Mouse (Mus musculus) heart, postnatal 0 days (tissue): ENCODE measurements at regions not wholly inside any gene's neighbourhood (a gene's known extent, or its start where the extent isn't known, plus 50 kb on each side); places are given as distances from the start of the nearest gene placed in this dataset.

Source experiments
- ATAC-seq: fragments of 200-750 bp; cut with Nextera tagmentation; 2 replicates; pipeline ENCODE4 v1.8.0; 2017; ENCODE audit warnings: low read depth, moderate number of reproducible peaks, moderate library complexity; ENCODE audit not compliant: insufficient read depth
- DNase-seq: peaks from one replicate; pipeline ENCODE4 v3.0.0-alpha.2; 2016; ENCODE audit warnings: low spot score
- H3K27ac ChIP-seq: fragments of 300-500 bp; sonication (generic); 2 replicates; pipeline ENCODE4 v1.5.1; 2014; ENCODE audit warnings: low read depth, mild to moderate bottlenecking
- H3K27me3 ChIP-seq: fragments of 300-500 bp; sonication (generic); 2 replicates; pipeline ENCODE4 v1.6.1; 2014; ENCODE audit warnings: low read length, mixed read lengths; ENCODE audit not compliant: control insufficient read depth, insufficient read depth
- H3K36me3 ChIP-seq: fragments of 300-500 bp; sonication (generic); replicated peaks from 2 replicates; pipeline ENCODE4 v1.6.1; 2014; ENCODE audit warnings: low read length, mixed read lengths; ENCODE audit not compliant: control insufficient read depth, insufficient read depth
- H3K4me1 ChIP-seq: fragments of 300-500 bp; sonication (generic); 2 replicates; pipeline ENCODE4 v1.6.1; 2014; ENCODE audit warnings: antibody characterized with exemption; ENCODE audit not compliant: control insufficient read depth, insufficient read depth
- H3K4me2 ChIP-seq: fragments of 300-500 bp; sonication (generic); 2 replicates; pipeline ENCODE4 v1.6.1; 2014; ENCODE audit warnings: low read depth, mild to moderate bottlenecking, low read length, moderate library complexity
- H3K4me3 ChIP-seq: fragments of 300-500 bp; sonication (generic); 2 replicates; pipeline ENCODE4 v1.5.1; 2014; ENCODE audit warnings: low read depth, low read length
- H3K9ac ChIP-seq: fragments of 300-500 bp; sonication (generic); replicated peaks from 2 replicates; pipeline ENCODE4 v1.6.1; 2014; ENCODE audit warnings: low read depth, low read length, mixed read lengths
- H3K9me3 ChIP-seq: fragments of 300-500 bp; sonication (generic); replicated peaks from 2 replicates; pipeline ENCODE4 v1.6.1; 2016; ENCODE audit warnings: low read length; ENCODE audit not compliant: control insufficient read depth
- CTCF ChIP-seq: IDR thresholded peaks from 2 replicates; pipeline ENCODE4 v1.5.1; 2016; ENCODE audit warnings: antibody characterized with exemption, control low read depth, low read depth
- EP300 ChIP-seq: IDR thresholded peaks from 2 replicates; pipeline ENCODE4 v1.6.1; 2016; ENCODE audit warnings: antibody characterized with exemption, low read depth
- whole genome bisulfite sequencing: fragments of 180-500 bp; shearing (Covaris S2); extraction: QIAGEN DNeasy Blood & Tissue Kit; methylation state at CpG from one replicate; pipeline ENCODE4 v1.1.7; 2014; 5-methylcytosine and 5-hydroxymethylcytosine counted together

- H3K27me3 ChIP-seq = no peaks in the 10 kb centered on the region
Observed at GRCm38 (mm10) chr2:149768027-149768426, 61.0 kb upstream of the Syndig1 start.

GRCm38 (mm10) chr2:149768551-149768950 is 60.5 kb upstream of the Syndig1 start:
- no peaks in the 10 kb centered on the region for H3K27me3 ChIP-seq
- WGBS = 68% methylated on average over 2 of the region's 2 CpGs
- H3K9me3 ChIP-seq = no peaks in the 10 kb centered on the region
- TF ChIP-seq EP300 = no peak
- TF ChIP-seq CTCF = no peak
- H3K9ac ChIP-seq = no peak overlapping the region
- H3K27ac ChIP-seq = no peak overlapping the region
- H3K4me3 ChIP-seq = no peak overlapping the region
- ATAC-seq = no peak
- no peak for DNase-seq
- no peaks in the 10 kb centered on the region for H3K36me3 ChIP-seq
- no peak overlapping the region for H3K4me2 ChIP-seq
- H3K4me1 ChIP-seq = no peaks in the 10 kb centered on the region

More at GRCm38 (mm10) chr2:149768027-149768426, 61.0 kb upstream of the Syndig1 start:
- Histone ChIP-seq H3K4me2 (no peak overlapping the region), H3K4me3 (no peak overlapping the region), H3K4me1 (no peaks in the 10 kb centered on the region), H3K9me3 (no peaks in the 10 kb centered on the region), H3K27ac (no peak overlapping the region), H3K36me3 (no peaks in the 10 kb centered on the region), H3K9ac (no peak overlapping the region)
- 50% methylated on average over 1 of the region's 1 CpGs for WGBS
- TF ChIP-seq CTCF = no peak
- no peak for TF ChIP-seq EP300
- DNase-seq (no peak), ATAC-seq (no peak)

- TF ChIP-seq CTCF = no peak
- TF ChIP-seq EP300 = no peak
- H3K4me3 ChIP-seq = no peak overlapping the region
- H3K4me2 ChIP-seq = no peak overlapping the region
- H3K27ac ChIP-seq = no peak overlapping the region
- H3K36me3 ChIP-seq = no peaks in the 10 kb centered on the region
- no peak overlapping the region for H3K9ac ChIP-seq
- no peaks in the 10 kb centered on the region for H3K4me1 ChIP-seq
- ATAC-seq (no peak), DNase-seq (no peak)
- no peaks in the 10 kb centered on the region for H3K9me3 ChIP-seq
- 69% methylated on average over 3 of the region's 3 CpGs for WGBS
- H3K27me3 ChIP-seq = no peaks in the 10 kb centered on the region
Observed at GRCm38 (mm10) chr2:149777316-149777715, 51.7 kb upstream of the Syndig1 start.
